Mouse (Mus musculus): ENCODE measurements around the gene Rem2. TPM values are rescaled to one million over a fixed set of nuclear protein-coding genes. Genes with fewer than 3 reads are reported as not detected.

Gene Rem2
- total RNA-seq, 1 experiment from 2014 or later, result not detected

DNA sequence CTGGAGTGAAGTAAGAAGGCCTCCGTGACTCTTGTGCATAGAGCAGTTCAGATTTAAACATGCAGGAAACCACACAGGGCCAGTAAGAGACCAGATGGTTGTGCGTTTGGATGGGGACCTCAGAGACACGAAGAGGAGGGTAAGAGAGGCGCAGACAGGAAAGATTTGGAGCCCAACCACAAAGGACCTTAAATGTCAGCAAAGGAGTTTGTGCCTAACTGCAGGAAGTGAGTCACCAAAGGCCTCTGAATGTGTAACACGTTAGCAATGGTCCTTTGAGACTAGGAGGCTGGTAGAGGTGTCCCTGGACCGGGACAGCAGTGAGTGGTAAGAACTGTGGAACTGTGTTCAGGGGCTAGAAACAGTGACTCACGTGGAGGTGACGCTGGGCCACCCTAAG, 5.5 kb downstream of the Rem2 start:
- peak; percentile 36; the same call in 1 of the 2 replicates for ATAC-seq (replicated peaks; ENCODE audit: insufficient number of reproducible peaks, low FRiP score, low TSS enrichment, poor library complexity, severe bottlenecking)

DNA sequence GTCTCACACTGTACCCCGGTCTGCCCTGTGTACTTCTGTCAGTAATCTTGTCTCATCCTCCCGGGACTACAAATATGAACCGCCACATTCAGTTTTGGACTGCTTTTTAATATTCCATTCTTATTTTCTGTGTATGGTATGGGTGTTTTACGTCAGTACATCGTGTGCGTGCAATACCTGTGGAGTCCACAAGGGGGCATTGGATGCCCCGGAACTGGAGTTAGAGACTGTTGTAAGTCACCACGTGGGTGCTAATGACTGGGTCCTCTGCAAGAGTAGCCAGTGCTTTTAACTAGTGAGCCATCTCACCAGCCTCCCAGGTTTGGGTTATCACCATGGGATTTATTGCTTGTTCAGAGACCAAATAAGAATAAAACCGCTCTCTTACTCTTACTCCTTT, 6.6 kb downstream of the Rem2 start:
- peak; percentile 64 for ATAC-seq (replicated peaks; ENCODE audit: insufficient number of reproducible peaks, low FRiP score, low TSS enrichment, poor library complexity, severe bottlenecking)

DNA sequence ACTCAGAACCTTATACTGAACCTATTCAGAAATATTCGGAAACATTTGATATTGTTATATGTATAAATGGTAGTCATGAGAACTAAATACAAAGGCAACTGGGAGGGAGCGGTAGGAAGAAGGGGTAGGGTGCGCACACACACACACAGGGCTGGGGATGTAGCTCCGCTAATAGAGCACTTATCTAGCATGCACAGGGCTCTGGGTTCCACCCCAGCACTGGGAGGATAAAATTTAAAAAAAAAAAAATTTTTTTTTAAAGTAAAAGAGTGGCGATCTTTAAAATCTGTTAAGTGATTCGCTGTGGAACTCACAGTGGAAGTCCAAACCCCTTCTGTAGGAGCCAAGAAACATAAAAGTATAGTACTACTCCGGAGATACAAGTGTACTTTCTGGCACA, 10.0 kb downstream of the Rem2 start:
- no peak for ATAC-seq (replicated peaks; ENCODE audit: insufficient number of reproducible peaks, low FRiP score, low TSS enrichment, poor library complexity, severe bottlenecking)

DNA sequence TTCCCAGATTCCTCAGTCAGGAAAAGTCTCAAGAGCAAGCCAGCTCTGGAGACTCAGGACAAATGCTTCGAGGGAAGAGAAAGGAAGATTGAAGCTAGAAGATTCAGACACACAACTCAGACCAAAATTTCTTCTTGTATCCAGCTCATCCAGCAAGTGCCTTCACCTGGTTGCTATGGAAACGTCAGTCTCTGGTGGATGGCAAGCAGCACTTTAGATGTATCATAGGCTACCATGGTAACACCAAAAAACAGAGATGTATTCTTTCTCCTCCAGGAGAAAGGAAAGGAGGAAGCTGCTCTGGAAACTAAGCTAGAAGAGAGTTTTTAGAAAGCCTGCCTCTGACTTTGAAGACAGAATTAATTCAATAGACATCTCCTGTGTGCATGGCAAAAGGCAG, 11.8 kb downstream of the Rem2 start:
- ATAC-seq (replicated peaks; ENCODE audit: insufficient number of reproducible peaks, low FRiP score, low TSS enrichment, poor library complexity, severe bottlenecking), result no peak

DNA sequence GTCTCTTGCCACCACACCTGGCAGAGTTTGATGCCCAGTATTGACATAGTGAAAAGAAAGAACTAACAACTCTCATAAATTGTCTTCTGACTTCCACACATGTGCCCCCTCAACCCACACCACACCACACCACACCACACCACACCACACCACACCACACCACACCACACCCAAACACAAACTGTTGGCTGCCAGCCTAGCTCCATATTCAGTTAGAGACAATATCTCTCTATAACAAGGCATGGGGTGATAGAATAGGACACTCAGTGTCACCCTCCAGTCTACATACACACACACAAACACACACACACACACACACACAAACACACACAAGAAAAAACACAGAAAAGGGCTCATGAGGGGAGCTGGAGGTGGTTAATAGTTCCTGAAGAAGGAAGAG, 12.4 kb downstream of the Rem2 start:
- ATAC-seq (replicated peaks; ENCODE audit: insufficient number of reproducible peaks, low FRiP score, low TSS enrichment, poor library complexity, severe bottlenecking), result no peak

DNA sequence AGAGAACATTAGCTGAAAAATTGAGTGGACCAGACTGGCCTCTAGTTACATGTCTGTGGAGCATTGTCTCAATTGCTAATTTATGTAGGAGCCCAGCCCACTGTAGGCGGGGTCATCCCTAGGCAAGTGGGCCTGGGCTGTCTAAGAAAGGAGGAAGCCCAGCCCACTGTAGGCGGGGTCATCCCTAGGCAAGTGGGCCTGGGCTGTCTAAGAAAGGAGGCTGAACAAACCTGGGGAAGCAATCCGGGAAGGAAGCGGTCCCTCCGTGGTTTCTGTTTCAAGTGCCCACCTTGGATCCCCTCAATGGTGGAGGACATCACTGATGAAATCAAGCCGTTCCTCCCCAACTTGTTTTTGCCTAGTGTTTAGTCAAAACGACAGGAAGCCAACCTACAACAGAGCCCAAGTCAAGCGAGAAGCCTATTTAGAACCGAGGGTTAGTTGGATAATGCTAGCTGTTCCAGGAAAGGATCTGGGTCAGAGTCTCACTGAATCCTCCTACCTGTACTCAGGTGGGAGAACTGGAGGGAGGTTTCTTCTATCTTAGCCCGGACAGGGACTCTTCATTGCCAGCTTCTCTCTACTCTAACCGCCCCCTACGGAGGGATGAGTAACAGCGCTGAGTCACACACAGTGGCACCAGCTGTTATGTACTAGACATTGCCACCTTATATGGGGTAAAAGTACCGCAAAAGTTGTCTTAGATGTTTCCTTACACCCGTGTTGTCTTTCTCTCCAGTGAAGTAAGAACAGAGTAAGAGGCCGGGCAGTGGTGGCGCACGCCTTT, 16.6 kb downstream of the Rem2 start:
- ATAC-seq (replicated peaks; ENCODE audit: insufficient number of reproducible peaks, low FRiP score, low TSS enrichment, poor library complexity, severe bottlenecking), result peak; percentile 60; the same call in 1 of the 2 replicates

DNA sequence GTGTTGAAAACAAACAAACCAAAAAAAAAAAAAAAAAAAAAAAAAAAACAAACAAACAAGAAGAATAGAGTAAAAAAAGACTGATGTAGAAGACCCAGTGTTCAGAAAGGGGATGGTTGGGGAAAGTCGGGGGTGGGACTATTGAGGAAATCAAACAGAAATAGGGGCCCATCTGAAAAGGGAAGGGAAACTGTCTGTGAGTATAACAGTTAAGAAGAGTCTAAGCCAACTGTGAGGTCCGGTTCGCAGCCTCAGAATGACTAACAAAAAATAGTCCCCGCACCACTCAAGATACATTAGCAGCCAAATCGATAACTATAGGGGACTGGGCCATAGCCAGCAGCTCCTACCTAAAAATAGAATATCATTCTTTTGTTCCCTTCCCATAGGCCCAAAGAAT, 17.3 kb downstream of the Rem2 start:
- ATAC-seq (replicated peaks; ENCODE audit: insufficient number of reproducible peaks, low FRiP score, low TSS enrichment, poor library complexity, severe bottlenecking), result no peak

DNA sequence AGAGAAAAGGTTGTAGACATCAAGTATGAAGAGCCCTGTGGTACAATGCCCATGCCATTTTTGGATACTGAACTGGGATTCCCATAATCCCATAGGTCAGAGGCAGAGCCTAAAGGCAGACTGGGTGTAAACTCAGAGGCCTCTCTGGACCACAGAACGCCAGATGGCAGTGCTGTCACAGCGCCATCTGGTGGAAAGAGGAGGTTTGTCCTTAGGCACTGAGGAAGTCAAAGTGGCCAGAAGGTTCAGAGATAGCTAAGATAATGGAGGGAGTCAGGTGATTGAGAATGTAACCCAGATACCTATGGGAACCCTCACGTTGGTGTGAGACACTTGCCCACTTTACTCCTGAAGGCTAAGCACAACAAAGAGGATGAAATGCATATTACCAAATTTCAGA, 18.3 kb downstream of the Rem2 start:
- ATAC-seq (replicated peaks; ENCODE audit: insufficient number of reproducible peaks, low FRiP score, low TSS enrichment, poor library complexity, severe bottlenecking), result peak; percentile 89

DNA sequence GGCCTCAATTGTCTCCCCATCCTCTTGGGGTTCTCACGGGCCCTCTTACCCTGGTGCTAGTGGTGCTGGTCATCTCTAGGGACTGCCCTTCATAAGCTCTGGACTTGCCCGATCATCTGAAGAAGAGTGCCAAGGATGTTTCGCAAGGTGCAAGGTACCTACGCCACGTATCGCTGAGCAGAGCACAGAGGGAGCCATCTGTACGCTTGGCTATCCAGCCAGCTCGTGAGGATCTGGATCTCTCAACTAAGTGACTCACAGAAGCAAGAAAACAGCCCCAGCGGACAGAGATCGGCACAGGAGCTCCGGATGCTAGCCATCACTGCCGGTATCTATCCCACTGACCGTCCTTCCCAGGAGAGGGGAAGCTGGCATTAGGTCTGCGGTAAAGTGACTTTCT, 20.8 kb downstream of the Rem2 start:
- no peak for ATAC-seq (replicated peaks; ENCODE audit: insufficient number of reproducible peaks, low FRiP score, low TSS enrichment, poor library complexity, severe bottlenecking)

DNA sequence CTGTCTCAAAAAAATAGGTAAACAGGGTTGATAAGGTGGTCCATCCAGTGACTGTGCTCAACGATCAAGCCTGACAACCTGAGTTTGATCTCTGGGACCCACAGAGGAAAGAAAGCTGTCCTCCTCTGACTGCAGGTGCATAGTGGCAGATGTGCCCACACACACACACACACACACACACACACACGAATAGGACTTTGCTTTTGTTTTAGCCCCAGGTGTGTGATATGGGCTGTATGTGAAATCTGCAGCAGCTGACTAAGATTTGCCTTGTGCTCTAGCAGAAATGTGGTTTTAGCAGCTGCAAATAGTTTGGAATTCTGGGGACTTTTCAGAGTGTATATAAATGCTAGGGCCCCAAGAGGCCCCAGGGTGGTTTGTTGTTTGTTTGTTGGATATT, 23.4 kb downstream of the Rem2 start:
- no peak for ATAC-seq (replicated peaks; ENCODE audit: insufficient number of reproducible peaks, low FRiP score, low TSS enrichment, poor library complexity, severe bottlenecking)

DNA sequence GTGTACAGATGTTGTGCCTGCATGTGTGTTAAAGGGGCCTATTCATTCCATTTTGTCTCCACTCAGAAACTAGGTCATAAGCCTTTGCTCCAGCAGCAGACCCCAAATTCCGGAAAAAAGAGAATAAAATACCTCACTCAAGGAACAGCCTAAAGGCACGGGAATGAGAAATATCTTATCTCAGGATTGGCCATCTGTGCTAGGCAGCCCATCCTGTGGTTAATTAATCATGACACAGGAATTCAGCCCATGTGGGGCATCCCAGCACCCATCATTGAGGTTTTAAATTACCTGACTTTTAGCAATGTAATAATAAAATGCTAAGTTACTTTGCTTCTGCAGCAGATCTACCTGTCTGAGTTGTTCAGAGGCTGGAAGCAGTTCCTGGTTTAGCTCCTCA, 25.5 kb downstream of the Rem2 start:
- ATAC-seq (replicated peaks; ENCODE audit: insufficient number of reproducible peaks, low FRiP score, low TSS enrichment, poor library complexity, severe bottlenecking), result no peak

DNA sequence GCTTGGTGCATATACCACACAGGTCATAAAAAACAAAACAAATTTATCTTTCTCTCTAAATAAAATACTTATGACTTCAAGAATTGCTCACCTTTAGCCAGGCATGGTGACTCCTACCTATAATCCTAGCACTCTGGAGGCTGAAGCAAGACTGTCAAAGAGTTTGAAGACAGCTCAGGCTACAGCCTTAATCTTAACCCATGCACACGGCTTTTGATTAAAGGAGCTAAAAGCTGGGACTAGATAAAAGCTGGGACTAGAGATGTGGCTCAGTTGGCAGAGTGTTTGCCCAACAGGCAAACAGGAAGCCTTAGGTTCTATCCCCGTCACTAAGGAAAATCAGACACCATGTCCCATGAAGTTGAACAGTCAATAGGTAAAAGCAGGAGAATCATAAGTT, 27.2 kb downstream of the Rem2 start:
- no peak for ATAC-seq (replicated peaks; ENCODE audit: insufficient number of reproducible peaks, low FRiP score, low TSS enrichment, poor library complexity, severe bottlenecking)

DNA sequence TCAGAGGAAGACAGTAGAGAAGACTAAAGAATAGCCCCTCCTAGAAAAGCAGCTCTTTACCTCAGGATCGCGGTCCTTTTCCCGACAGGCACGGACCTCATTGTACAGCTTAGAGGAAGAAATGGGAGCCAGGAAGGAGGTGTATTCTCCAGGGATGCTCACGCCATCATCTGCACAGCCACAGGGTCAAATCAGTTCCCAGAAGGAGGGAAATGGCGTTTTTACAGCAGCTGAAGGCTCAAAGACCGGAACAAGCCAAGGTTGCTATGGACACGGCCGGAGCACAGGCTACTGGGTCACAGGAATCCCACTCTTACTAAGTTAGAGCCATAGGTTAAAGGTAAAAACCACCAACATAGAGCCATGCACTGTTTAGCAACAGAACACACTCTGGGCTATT, 33.9 kb downstream of the Rem2 start:
- ATAC-seq (replicated peaks; ENCODE audit: insufficient number of reproducible peaks, low FRiP score, low TSS enrichment, poor library complexity, severe bottlenecking), result no peak

DNA sequence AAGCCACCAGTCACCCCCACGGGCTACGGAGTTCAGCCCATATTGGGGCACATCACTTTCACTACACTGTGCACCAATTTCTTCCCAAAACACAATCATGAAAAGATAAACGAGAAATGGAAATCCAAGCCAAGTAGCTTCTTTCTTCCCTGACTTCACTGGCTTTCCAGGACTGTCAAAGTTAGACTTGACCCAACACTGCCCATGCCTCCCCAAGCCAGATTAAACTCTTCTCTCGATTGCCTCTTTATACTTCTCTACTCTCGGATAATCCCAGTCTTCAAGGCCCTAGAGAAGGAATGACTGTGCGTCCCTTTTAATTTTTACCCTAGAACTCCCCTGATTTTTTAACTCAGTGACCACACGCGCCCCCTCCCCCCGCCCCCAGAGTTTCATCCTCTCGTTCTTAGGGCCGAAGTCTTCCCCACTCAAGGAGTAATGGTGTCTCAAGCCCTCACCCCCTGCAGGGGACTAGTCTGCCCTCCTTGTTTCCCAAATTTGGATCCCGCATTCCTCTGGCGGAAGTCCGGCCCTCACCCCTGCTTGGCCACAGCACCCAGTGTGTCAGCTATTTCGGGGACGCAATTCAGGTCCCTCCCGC, 40.9 kb downstream of the Rem2 start:
- no peak for ATAC-seq (replicated peaks; ENCODE audit: insufficient number of reproducible peaks, low FRiP score, low TSS enrichment, poor library complexity, severe bottlenecking)

DNA sequence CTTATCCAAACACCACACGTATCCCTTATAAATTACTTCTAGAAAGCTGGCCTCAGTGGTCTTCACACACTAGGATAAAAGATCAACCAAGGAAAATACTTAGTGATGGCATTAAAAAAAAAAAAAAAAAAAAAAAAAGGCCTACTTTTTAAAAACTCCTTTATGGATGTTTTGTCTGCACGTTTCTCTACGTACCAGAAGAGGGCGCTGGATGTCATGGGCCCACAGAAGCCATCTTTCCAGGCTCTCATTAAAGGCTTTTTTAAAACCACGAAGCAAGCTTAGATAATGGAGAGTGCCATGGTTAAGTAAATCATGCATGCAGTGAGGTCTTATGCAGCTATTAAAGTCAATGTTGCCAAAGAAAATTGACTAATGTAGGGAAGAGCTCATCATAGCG, 47.7 kb downstream of the Rem2 start:
- ATAC-seq (replicated peaks; ENCODE audit: insufficient number of reproducible peaks, low FRiP score, low TSS enrichment, poor library complexity, severe bottlenecking), result no peak

DNA sequence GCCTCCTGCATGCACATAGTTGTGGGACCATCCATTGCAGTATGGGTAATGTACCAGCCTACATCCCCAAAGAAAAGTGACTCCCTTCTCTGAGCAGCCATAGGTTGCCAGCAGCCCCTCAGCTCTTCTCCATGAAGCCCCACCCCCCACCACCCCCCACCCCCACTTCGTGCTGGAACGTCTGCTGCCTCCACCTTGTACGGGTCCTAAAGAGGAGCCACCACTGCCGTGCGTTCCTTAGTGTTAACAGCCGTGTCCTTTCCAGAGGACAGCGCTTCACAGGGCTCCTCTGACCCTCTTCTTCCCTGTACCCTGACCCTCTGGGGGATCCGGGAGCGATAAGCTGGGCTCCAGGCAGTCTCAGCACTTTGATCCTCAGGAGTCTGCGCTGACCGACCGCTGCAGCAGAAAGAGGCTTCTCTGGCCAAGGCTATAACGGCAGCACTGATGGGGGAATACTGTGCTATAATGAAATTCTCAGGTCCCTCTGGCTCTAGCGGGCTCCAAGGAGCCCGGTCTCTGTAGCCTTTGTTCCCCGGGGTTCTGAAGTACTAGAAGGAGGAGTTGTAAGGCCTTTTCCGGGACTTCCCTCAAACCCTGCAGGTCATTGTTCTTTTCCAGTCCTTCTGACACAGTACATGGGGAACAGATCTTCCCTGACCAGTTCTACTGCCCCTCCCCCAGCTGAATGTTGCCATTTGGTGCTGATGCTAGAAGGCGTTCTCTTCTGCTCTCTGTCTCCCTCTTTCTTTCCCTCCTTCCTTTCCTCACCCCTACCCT, 51.5 kb downstream of the Rem2 start:
- no peak for ATAC-seq (replicated peaks; ENCODE audit: insufficient number of reproducible peaks, low FRiP score, low TSS enrichment, poor library complexity, severe bottlenecking)

DNA sequence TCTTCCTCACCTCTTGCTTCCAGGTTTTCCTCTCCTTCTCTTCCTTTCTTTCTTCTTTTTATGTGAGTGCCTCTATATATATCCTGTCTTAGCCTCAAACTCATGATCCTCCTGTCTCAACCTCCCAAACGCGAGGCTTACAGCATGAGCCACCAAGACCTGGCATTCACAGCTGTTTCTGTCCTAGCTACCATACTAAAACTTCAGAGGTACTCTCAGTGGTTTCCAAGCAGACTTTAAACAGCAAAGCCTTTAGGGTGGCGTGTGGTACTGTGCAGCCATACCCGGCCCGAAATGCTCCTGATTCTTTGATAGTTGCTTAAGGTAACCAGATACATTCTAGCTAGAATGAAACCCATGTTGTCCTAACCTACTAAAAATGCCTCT, 52.1 kb downstream of the Rem2 start:
- no peak for ATAC-seq (replicated peaks; ENCODE audit: insufficient number of reproducible peaks, low FRiP score, low TSS enrichment, poor library complexity, severe bottlenecking)

DNA sequence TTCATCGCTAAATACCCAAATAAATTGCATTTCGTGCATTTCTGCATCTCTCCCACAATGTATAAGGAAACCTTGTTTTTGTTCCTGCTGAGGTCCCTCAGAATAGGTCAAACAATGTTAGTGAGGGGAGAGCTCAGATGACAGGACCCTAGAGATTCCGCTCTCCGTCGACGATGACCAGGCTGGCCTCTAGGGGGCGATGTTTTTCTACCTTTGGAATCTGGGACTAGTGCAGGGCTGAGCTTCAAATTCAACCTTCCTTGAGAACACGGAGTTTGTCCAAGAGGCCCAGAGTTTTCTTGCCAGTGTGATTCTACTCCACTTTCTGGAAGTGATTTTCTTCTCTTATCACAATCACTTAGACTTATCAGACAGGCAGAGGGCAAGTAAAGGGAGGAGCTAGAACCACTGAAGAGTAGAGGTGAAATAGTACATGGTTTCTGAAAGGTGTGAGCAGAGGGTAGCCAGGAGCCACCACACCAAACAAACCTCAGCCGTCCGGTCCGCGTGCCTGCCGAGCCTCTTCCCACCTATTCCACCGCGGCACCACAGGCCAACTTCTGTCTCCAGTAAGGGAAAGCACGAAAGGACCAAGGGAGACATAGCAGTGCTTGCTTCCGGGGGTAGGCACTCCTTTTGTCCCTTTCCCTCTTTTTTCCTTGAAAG, 52.7 kb downstream of the Rem2 start:
- peak; percentile 88; the same call in 1 of the 2 replicates for ATAC-seq (replicated peaks; ENCODE audit: insufficient number of reproducible peaks, low FRiP score, low TSS enrichment, poor library complexity, severe bottlenecking)

All from monocyte, adult 5-6 weeks (primary cell).